Mouse (Mus musculus): ENCODE measurements around the gene Atp5g1.

The Atp5g1 gene

DNA sequence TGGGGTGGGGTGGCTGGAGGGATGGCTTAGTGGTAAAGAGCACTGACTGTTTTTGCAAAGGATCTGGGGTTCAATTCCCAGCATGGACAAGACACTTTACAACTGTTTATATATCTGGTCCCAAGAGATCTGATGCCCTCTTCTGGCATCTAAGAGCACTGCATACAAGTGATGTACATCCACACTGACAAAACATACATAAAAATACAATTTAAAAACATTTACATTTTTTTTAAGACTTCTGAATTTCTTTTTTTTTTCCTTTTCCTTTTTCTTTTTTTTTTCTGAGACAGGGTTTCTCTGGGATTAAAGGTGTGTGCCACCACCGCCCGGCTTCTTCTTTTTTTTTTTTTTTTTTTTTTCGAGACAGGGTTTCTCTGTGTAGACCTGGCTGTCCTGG, 42.2 kb downstream of the Atp5g1 start:
- no peak for ATAC-seq (ENCODE audit: insufficient number of reproducible peaks, low FRiP score, low TSS enrichment)

DNA sequence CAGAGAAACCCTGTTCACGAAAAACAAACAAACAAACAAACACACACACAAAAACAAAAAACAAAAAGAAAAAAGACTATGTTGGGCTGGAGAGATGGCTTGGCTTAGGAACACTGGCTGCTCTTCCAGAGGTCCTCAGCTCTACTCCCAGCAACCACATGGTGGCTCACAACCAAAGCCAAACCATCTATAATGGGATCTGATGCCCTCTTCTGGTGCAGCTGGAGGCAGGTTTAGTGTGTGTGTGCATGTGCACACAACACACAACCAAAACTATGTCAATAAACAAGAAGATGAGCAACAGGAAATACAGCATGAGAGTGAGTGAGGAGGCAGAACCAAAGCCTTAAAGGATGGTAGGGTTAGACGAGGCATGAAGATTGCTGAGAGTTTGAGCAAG, 43.8 kb downstream of the Atp5g1 start:
- no peak for ATAC-seq (ENCODE audit: insufficient number of reproducible peaks, low FRiP score, low TSS enrichment)

DNA sequence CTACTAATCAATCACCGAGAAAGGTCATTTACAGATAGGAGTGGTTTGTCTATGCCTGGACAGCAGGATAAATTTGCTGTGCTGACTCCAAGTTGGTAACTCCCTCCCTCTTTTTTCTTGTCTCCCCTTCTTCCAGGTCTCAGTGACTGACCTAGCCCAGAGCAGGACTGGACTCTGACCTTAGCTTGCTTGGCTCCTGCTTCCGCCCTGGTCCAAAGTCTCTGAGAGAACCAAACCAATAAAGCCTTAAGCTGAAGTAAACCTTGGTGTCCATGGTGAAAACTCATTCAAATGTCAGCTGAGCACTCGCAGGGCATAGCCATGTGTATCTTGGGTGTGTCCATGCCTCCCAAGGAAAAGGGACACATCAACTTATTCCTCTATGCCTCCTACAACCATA, 44.9 kb downstream of the Atp5g1 start:
- ATAC-seq (ENCODE audit: insufficient number of reproducible peaks, low FRiP score, low TSS enrichment), result no peak

DNA sequence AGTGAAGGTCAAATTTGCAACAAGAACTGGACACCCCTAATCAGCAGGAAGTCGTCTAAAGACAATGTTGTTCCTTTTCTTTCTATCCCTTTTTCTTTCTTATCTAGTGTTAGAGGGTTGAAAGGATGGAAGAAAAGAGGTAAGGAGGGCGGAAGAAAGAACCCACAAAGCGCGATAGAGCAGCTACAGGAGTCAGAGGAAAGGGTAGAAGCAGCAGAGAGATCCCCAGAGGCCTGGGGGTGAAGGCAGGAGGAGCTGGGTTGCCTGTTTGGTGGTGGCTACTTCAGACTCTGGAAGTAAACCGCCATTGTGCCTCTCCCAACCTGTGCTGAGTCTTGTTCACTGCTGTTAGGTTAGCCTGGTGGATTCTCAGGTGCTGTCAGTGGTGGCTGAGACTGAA, 47.3 kb downstream of the Atp5g1 start:
- ATAC-seq (ENCODE audit: insufficient number of reproducible peaks, low FRiP score, low TSS enrichment), result no peak

DNA sequence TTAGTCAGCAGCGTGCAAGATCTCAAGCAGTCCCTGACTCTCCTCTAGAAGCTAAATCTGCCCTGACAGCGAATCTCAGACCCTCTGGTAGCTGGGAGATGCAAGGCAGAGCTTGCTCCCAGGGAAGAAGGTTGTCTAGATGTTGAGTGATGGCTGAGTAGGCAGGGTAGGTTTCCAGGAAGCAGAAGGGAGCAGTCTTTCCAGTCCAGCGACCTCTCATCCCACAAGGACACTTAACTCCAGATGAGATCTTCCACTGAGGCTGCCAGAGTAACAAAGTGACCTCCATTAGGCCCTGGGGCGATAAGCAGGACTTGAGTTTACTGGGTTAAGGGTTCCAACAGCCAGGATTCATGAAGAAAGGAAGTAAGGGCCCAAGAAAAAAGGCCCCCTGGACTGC, 54.8 kb downstream of the Atp5g1 start:
- no peak for ATAC-seq (ENCODE audit: insufficient number of reproducible peaks, low FRiP score, low TSS enrichment)
